Mouse (Mus musculus) embryonic stem cell, embryonic (primary cell): ENCODE data around the gene Rapgef3.

Experiments
- CTCF ChIA-PET, 4 experiments: fragments of 300-600 bp in 2 of 4; fragments of 350-600 bp in 2 of 4; sonication (Branson Sonifier 250); formaldehyde crosslinking; loops; one replicate each; lab custom pipeline; 2022; ENCODE audit warnings: inconsistent platforms in 2 of 4; lab: Charles Lee
- POLR2A ChIA-PET, 4 experiments: fragments of 300-600 bp in 2 of 4; fragments of 350-600 bp in 2 of 4; sonication (Branson Sonifier 250); formaldehyde crosslinking; loops; one replicate each; lab custom pipeline; 2022; ENCODE audit warnings: antibody characterized with exemption in 4 of 4, inconsistent platforms in 1 of 4; lab: Charles Lee

Rapgef3 gene

DNA sequence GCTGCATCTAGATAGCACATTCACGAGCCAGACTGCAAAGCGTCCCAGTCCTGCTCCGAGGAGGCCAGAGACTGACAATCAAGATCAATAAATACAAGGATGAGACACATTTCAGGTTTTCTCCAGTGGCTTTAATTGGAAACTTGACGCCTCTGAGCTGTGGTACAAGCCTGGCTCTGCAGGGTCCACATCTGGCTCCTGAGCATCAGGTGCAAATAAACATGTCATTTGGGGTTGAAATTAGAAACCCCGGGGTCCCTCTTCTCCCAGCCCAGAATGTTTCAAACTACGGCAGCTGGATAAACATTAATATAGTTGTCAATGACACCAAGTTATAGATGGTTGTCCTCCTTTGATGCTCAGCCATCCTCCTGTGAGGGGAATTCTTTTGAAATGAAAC is 56.9 kb downstream of the Rapgef3 start:
- ChIA-PET CTCF (interaction anchor here in 1 of 4 experiments (1.0 to 2.4 kb wide), 2 partner anchors 44 to 139 kb away, joined by 3 to 5 read pairs; no protein-coding TSS in a partner anchor), POLR2A (interaction anchor here in 2 of 4 experiments (0.5 to 0.6 kb wide), 2 partner anchors 221 to 279 kb away, joined by 3 to 4 read pairs; no protein-coding TSS in a partner anchor)

DNA sequence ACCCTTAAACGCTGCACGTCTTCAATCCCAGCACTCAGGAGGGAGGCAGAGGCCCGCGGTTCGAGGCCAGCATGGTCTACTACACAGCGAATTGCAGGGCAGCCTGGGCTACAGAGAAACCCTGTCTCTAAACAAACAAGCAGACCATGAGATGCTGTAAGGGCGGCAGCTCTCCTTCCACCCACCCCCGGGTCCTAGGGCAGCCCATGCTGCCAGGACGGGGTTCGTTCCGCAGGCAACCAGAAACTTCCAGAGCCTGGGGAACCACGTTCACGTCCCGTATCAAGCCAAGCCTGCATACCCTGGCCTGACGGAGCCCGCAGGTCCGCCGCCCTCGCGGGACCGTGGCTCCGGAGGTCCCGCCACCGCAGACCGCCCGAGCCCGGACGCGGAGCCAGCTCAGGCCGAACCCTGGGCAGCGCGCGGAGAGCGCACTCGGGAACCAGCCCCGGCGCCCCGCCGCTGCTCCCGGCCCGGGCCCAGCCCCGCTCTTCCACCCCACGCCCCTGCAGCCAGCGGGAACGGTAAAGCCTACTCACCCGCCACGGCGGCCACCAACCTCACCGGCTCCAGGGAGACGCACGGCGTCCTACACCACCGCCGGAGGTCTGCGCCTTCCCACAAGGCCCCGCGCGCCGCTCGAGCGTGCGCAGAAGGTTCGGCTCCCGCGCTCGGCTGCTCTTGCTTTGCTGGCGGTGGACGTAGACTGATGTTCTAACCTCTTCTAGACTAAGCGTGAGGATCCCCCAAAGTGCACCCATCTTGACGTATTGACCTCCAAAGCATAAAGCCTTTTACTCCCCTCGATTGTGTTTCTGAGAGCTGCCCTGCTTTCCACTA is 62.3 kb downstream of the Rapgef3 start, which contains the start of gene Rpap3:
TSS of gene Rpap3 (minus strand) at position 615 of the 840 bp plus-strand sequence.
- ChIA-PET POLR2A (interaction anchor here in 2 of 4 experiments (0.6 to 1.1 kb wide), 2 partner anchors 57 to 499 kb away, joined by 4 read pairs; no protein-coding TSS in a partner anchor), CTCF (interaction anchor here in 3 of 4 experiments (0.6 to 1.4 kb wide), 5 partner anchors 42 to 462 kb away, joined by 3 to 5 read pairs (median 3); no protein-coding TSS in a partner anchor)

- CTCF ChIA-PET, result no interaction called here
Observed at GRCm38 (mm10) chr15:97696616-97697015, 71.2 kb downstream of the Rapgef3 start.

More at GRCm38 (mm10) chr15:97696616-97697015, 71.2 kb downstream of the Rapgef3 start:
- POLR2A ChIA-PET, result no interaction called here
